In the genomic region with DNA sequence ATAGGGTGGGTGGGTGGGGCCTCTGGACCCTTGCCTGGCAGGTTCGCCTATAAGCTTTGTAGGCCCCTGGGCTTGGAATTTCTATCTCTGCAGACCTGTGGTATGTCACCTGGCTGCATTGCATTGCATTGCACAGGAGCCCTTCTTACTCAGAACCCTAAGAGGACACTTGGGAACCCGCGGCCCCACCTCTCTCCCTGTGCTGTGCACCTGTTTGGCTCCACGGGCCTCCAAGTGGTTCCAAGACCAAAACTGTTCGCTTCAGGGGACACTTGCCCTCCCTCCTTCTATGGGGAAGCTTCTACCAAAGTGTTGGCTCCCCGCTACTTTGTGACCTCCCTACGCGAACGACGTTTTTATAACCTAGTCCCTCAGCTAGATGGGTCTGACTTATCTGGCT, we compare ENCODE assay signal across 10 mouse cellular contexts. TPM values are rescaled to one million over a fixed set of nuclear protein-coding genes. Genes with fewer than 3 reads are reported as not detected.
DNase-seq lines count a peak whose midpoint lies in the region; ATAC-seq and TF ChIP-seq lines count a peak whose summit lies in the region.
"Had no signal": no experiment of that assay in that cellular context is flagged by ENCODE, and none has a peak within 500 bp of the region (broad histone marks: within the 10 kb centered on the region; RNA-seq: fewer than 3 reads in every experiment).

No protein-coding gene starts in this region.

- no peak for TF ChIP-seq EP300 in heart, postnatal 0 days (IDR thresholded peaks at IDR 0.05; ENCODE audit: low read depth)
- TF ChIP-seq EP300 in liver, postnatal 0 days (IDR thresholded peaks at IDR 0.05; ENCODE audit: low read depth): no peak

- 67% methylated on average over 10 of the region's 10 CpGs for WGBS in heart, postnatal 0 days
- 63% methylated on average over 10 of the region's 10 CpGs for WGBS in liver, postnatal 0 days (ENCODE audit: insufficient replicate concordance)
- WGBS in stomach, embryonic 15.5 days: 42% methylated on average over 10 of the region's 10 CpGs

- peak overlapping the region; percentile 71; the same call in 1 of the 2 replicates for H3K4me3 ChIP-seq in G1E (ENCODE audit: low read depth, low read length)
- H3K4me3 ChIP-seq in heart, postnatal 0 days (ENCODE audit: low read depth, low read length): peak overlapping the region; percentile 47; the same call in 1 of the 2 replicates
- no peak overlapping the region for H3K4me3 ChIP-seq in liver, postnatal 0 days (ENCODE audit: low read depth, low read length)
- peak overlapping the region; percentile 41 for H3K4me3 ChIP-seq in stomach, embryonic 15.5 days (replicated peaks)

- H3K27me3 ChIP-seq in G1E (ENCODE audit: insufficient read depth, low read length): peaks cover 40% of the 10 kb centered on the region
- H3K27me3 ChIP-seq in heart, postnatal 0 days (ENCODE audit: control insufficient read depth, insufficient read depth, low read length): no peaks in the 10 kb centered on the region
- H3K27me3 ChIP-seq in liver, postnatal 0 days (ENCODE audit: insufficient read depth, low read length): peaks cover 7% of the 10 kb centered on the region; the same call in 1 of the 2 replicates
- H3K27me3 ChIP-seq in stomach, embryonic 15.5 days (replicated peaks): no peaks in the 10 kb centered on the region

- H3K36me3 ChIP-seq in G1E (replicated peaks): no peaks in the 10 kb centered on the region
- H3K36me3 ChIP-seq in heart, postnatal 0 days (replicated peaks; ENCODE audit: control insufficient read depth, insufficient read depth, low read length): no peaks in the 10 kb centered on the region
- no peaks in the 10 kb centered on the region for H3K36me3 ChIP-seq in liver, postnatal 0 days (replicated peaks; ENCODE audit: insufficient read depth, low read length)
- no peaks in the 10 kb centered on the region for H3K36me3 ChIP-seq in stomach, embryonic 15.5 days

- intact Hi-C loops in gastrocnemius, postnatal 14 days (cut with DNase I; ENCODE audit: low total_unique reads): no loop called here

- no peaks in the 10 kb centered on the region for H3K9me3 ChIP-seq in G1E (replicated peaks)
- H3K9me3 ChIP-seq in heart, postnatal 0 days (replicated peaks; ENCODE audit: control insufficient read depth, low read length): no peaks in the 10 kb centered on the region
- no peaks in the 10 kb centered on the region for H3K9me3 ChIP-seq in liver, postnatal 0 days (ENCODE audit: low read length)
- H3K9me3 ChIP-seq in stomach, embryonic 15.5 days: no peaks in the 10 kb centered on the region

- peak; percentile 12 for DNase-seq in gastrocnemius, postnatal 10 days
- no peak for DNase-seq in gastrocnemius, postnatal 14 days
- no peak for DNase-seq in G1E (ENCODE audit: low spot score)
- no peak for DNase-seq in heart, postnatal 0 days (ENCODE audit: low spot score)
- peak; percentile 12 for DNase-seq in liver, postnatal 0 days
- DNase-seq in c-Kit-positive CD71-positive TER-119-positive erythroid progenitor cells, embryonic 14.5 days (ENCODE audit: low spot score): no peak

- no peak for ATAC-seq in G1E (ENCODE audit: extremely low read depth, insufficient number of reproducible peaks, low FRiP score, poor library complexity, severe bottlenecking)
- ATAC-seq in heart, postnatal 0 days (ENCODE audit: insufficient read depth, low read depth): no peak
- no peak for ATAC-seq in liver, postnatal 0 days
- no peak for ATAC-seq in stomach, embryonic 15.5 days (ENCODE audit: insufficient read depth, low FRiP score, low read depth)
- ATAC-seq in megakaryocyte, adult 5-6 weeks (ENCODE audit: poor library complexity, severe bottlenecking): no peak

- no peak for TF ChIP-seq CTCF in G1E (IDR thresholded peaks at IDR 0.05; ENCODE audit: low read depth, low read length)
- TF ChIP-seq CTCF in heart, postnatal 0 days (IDR thresholded peaks at IDR 0.05; ENCODE audit: low read depth): no peak
- TF ChIP-seq CTCF in liver, postnatal 0 days (IDR thresholded peaks at IDR 0.05; ENCODE audit: low read depth): no peak

- peak overlapping the region; percentile 78 for H3K4me2 ChIP-seq in heart, postnatal 0 days (ENCODE audit: low read depth, low read length)
- peak overlapping the region; percentile 86; the same call in 1 of the 2 replicates for H3K4me2 ChIP-seq in liver, postnatal 0 days (ENCODE audit: low read depth, low read length)
- H3K4me2 ChIP-seq in stomach, embryonic 15.5 days: peak overlapping the region; percentile 75

- H3K27ac ChIP-seq in heart, postnatal 0 days (ENCODE audit: low read depth): peak overlapping the region; percentile 86
- H3K27ac ChIP-seq in liver, postnatal 0 days (ENCODE audit: low read depth): no peak overlapping the region
- peak overlapping the region; percentile 78 for H3K27ac ChIP-seq in stomach, embryonic 15.5 days

- peaks cover 49% of the 10 kb centered on the region for H3K4me1 ChIP-seq in G1E (ENCODE audit: insufficient read depth, low read depth, low read length)
- H3K4me1 ChIP-seq in heart, postnatal 0 days (ENCODE audit: control insufficient read depth, insufficient read depth): peaks cover 24% of the 10 kb centered on the region
- peaks cover 27% of the 10 kb centered on the region for H3K4me1 ChIP-seq in liver, postnatal 0 days (ENCODE audit: insufficient read depth)
- H3K4me1 ChIP-seq in stomach, embryonic 15.5 days: peaks cover 46% of the 10 kb centered on the region

- H3K9ac ChIP-seq in heart, postnatal 0 days (replicated peaks; ENCODE audit: low read depth, low read length): peak overlapping the region; percentile 55
- no peak overlapping the region; the same call in 1 of the 2 replicates for H3K9ac ChIP-seq in liver, postnatal 0 days (replicated peaks)
- no peak overlapping the region for H3K9ac ChIP-seq in stomach, embryonic 15.5 days

RNA-seq across cellular contexts. Expression of gene Actg1, which starts 36.8 kb away (rescaled TPM):
- total RNA-seq in gastrocnemius, postnatal 10 days (2021): 100 to 1,000 TPM; 439 to 618 TPM
- 100 to 1,000 TPM; 308 to 391 TPM for total RNA-seq in gastrocnemius, postnatal 14 days (2021)
- total RNA-seq in G1E (2014; fragmentation: Nextera tagmentation): 128 and 155 TPM in 2 replicates
- total RNA-seq in G1E (2017): 179 and 181 TPM in 2 replicates
- 53.9 and 112 TPM in 2 replicates for polyA plus RNA-seq in G1E (2012)
- 700 and 751 TPM in 2 replicates for total RNA-seq in heart, postnatal 0 days (2014; rRNA removed; ENCODE audit: low replicate concordance)
- 639 and 714 TPM in 2 replicates for polyA plus RNA-seq in heart, postnatal 0 days (2015; fragmentation: Nextera tagmentation; extraction: Ambion mirVana)
- polyA plus RNA-seq in liver, postnatal 0 days (2015; fragmentation: Nextera tagmentation; extraction: Ambion mirVana): 463 and 498 TPM in 2 replicates
- 2,501 and 2,557 TPM in 2 replicates for polyA plus RNA-seq in stomach, embryonic 15.5 days (2015; fragmentation: Nextera tagmentation; extraction: Ambion mirVana)
- 4,212 and 4,544 TPM in 2 replicates for total RNA-seq in megakaryocyte, adult 5-6 weeks (2015)
- 2,305 and 2,430 TPM in 2 replicates for total RNA-seq in megakaryocyte, adult 5-6 weeks (2017)

RNA-seq across cellular contexts. Expression of gene Fscn2, which starts 49.8 kb away (rescaled TPM):
- under 1 TPM; 0.50 to 0.61 TPM for total RNA-seq in gastrocnemius, postnatal 10 days (2021)
- total RNA-seq in gastrocnemius, postnatal 14 days (2021): under 1 TPM; 0.16 to 0.39 TPM
- not detected in 2 replicates for total RNA-seq in G1E (2014; fragmentation: Nextera tagmentation)
- total RNA-seq in G1E (2017): 0.11 TPM in 1 of 2 replicates, not detected in the other
- 0.03 TPM in 1 of 2 replicates, not detected in the other for polyA plus RNA-seq in G1E (2012)
- total RNA-seq in heart, postnatal 0 days (2014; rRNA removed; ENCODE audit: low replicate concordance): not detected in 2 replicates
- 0.65 and 0.68 TPM in 2 replicates for polyA plus RNA-seq in heart, postnatal 0 days (2015; fragmentation: Nextera tagmentation; extraction: Ambion mirVana)
- polyA plus RNA-seq in liver, postnatal 0 days (2015; fragmentation: Nextera tagmentation; extraction: Ambion mirVana): not detected in 2 replicates
- 0.49 and 0.85 TPM in 2 replicates for polyA plus RNA-seq in stomach, embryonic 15.5 days (2015; fragmentation: Nextera tagmentation; extraction: Ambion mirVana)
- total RNA-seq in megakaryocyte, adult 5-6 weeks (2015): not detected in 2 replicates
- not detected in 2 replicates for total RNA-seq in megakaryocyte, adult 5-6 weeks (2017)
- total RNA-seq: common myeloid progenitor, adult 5-6 weeks; left cerebral cortex, postnatal 10 days had no signal

Comparison
In these comparisons a context has a peak if more than half of its experiments do, and no peak if none do; other contexts are left out.
1. DNase-seq: peak in gastrocnemius, postnatal 10 days (single experiment) and liver, postnatal 0 days (single experiment); none in gastrocnemius, postnatal 14 days (single experiment), G1E (single experiment), heart, postnatal 0 days (single experiment) and c-Kit-positive CD71-positive TER-119-positive erythroid progenitor cells, embryonic 14.5 days (single experiment).
2. Peak in every context shown above with its lines, with median percentiles within 50 percentile points of each other: H3K4me2 ChIP-seq.